Mouse (Mus musculus): ENCODE data around the gene Dnah1. TPM values are rescaled to one million over a fixed set of nuclear protein-coding genes. Genes with fewer than 3 reads are reported as not detected.
A peak's percentile ranks its signal among the peaks of the same experiment; 100 is the strongest.

Gene Dnah1
- 0.40 and 1.5 TPM in 2 replicates for polyA plus RNA-seq (2011; ENCODE audit: insufficient read length, low read depth, missing spikeins)

DNA sequence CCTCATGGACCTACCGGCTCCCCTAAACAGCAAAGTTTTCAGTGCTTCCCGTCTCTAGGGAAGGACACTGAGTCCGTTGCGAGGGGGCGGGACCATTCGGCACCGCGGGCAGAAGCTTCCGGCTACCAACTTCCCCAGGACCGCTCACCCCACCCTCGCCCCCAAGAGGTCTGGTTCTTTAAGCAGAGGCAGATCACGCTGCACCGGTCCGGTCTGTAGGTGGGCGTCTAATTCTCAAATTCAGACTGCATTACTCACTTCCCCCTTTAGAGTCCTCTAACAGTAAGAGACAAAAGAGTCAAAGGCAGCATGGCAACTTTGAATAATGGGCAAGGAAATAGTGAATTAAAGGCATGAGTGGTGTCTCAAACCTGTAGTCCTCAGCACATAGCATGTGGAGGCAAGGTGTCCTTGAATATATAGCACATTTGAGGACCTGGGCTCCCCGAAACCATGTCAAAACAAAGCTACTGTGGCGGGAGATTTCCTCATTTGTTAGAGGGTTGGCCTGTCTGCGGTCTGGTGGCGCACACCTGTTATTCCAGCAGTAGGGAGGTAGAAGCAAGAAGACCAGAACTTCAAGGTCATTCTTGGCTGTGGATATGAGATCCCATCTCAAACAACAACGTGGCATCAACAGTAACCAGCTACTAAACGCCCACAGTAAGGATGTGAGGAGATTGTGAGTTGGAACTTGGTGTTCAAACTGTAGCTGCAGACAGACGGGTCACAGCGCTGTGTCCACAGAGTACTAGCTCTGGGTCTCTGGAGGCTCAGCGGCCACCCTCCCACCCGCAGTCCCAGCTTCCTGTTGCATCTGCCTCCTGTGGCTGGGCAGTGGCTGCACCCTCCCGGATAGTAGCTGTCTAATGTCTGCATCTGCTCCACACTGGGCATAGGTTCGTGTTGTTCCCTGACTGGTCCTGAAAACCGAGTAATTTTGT lies at the start of gene Dnah1:
TSS of gene Dnah1 (minus strand) at position 48 of the 944 bp plus-strand sequence.
- TF ChIP-seq POLR2A (IDR thresholded peaks at IDR 0.05; ENCODE audit: low read depth, low read length) (peak; percentile 51), CTCF (IDR thresholded peaks at IDR 0.05; ENCODE audit: borderline replicate concordance, insufficient read depth, low read length) (no peak)
- H3K4me3 ChIP-seq (ENCODE audit: insufficient read depth, low read length), result peak within 1 kb of the TSS; percentile 29
- no peak within 1 kb of the TSS for H3K27ac ChIP-seq (ENCODE audit: insufficient read depth, low read length)
- no peaks in the 10 kb centered on the region for H3K4me1 ChIP-seq (ENCODE audit: control insufficient read depth, insufficient read depth, low read length)

DNA sequence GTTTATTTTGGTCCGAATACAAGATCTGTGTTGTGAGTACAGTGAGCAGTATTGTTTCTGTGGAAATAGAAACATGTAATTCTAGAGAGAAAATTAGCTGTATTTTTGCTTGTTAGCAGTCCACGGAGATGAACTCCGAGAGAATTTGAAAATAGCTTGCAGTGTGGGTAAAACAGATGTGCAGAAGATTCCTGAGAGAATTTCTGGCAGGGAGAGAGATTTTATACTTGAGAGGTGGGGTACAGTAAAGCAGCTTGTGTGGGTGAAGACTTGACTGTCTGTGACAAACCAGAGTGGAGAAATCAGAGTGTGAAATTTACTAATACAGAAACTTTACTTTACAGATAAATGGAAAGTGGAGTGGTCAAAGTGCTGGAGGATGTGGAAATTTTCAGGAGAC lies 45.7 kb upstream of the Dnah1 start:
- TF ChIP-seq CTCF (IDR thresholded peaks at IDR 0.05; ENCODE audit: borderline replicate concordance, insufficient read depth, low read length) (no peak), POLR2A (IDR thresholded peaks at IDR 0.05; ENCODE audit: low read depth, low read length) (no peak)
- H3K4me1 ChIP-seq (ENCODE audit: control insufficient read depth, insufficient read depth, low read length), result no peaks in the 10 kb centered on the region
- no peak overlapping the region for H3K27ac ChIP-seq (ENCODE audit: insufficient read depth, low read length)
- H3K4me3 ChIP-seq (ENCODE audit: insufficient read depth, low read length), result no peak overlapping the region

DNA sequence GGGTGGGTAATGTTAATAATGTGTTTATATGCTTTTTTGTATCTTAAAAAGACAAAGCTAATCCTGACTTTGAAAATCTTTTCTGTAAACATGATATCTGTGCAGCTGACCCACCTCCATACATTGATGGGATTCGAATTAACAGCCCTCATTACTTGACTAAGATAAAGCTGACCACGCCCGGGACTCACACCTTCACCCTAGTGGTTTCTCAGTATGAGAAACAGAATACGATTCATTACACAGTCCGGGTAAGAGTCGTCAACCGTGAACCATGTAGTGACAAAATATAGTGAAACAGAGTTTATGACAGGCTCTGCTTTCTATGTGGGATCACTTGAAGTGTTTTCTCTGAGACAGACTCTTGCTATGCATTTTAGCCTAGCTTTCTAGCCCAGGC lies 44.3 kb upstream of the Dnah1 start:
- Histone ChIP-seq H3K4me1 (ENCODE audit: control insufficient read depth, insufficient read depth, low read length) (no peaks in the 10 kb centered on the region), H3K4me3 (ENCODE audit: insufficient read depth, low read length) (no peak overlapping the region), H3K27ac (ENCODE audit: insufficient read depth, low read length) (no peak overlapping the region)
- TF ChIP-seq POLR2A (IDR thresholded peaks at IDR 0.05; ENCODE audit: low read depth, low read length) (no peak), CTCF (IDR thresholded peaks at IDR 0.05; ENCODE audit: borderline replicate concordance, insufficient read depth, low read length) (no peak)

DNA sequence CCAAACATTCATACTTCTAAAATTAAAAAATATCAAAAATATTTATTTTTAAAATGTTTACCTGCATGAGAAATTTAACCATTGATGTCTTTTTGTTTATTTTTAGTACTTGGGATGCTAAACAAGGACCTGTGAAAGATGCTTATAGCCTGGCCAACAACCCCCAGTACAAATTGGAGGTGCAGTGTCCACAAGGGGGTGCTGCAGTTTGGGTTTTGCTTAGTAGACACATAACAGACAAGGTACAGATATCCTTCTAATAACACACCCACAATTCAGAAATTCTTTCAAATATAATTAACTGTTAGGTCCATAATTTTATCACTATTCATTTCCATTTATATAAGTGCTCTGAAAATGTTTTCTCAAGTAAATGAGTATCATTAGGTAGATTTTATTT lies 41.7 kb upstream of the Dnah1 start:
- no peak for TF ChIP-seq POLR2A (IDR thresholded peaks at IDR 0.05; ENCODE audit: low read depth, low read length)
- TF ChIP-seq CTCF (IDR thresholded peaks at IDR 0.05; ENCODE audit: borderline replicate concordance, insufficient read depth, low read length), result peak; percentile 18; the same call in 1 of the 2 replicates
- Histone ChIP-seq H3K27ac (ENCODE audit: insufficient read depth, low read length) (no peak overlapping the region), H3K4me3 (ENCODE audit: insufficient read depth, low read length) (no peak overlapping the region), H3K4me1 (ENCODE audit: control insufficient read depth, insufficient read depth, low read length) (no peaks in the 10 kb centered on the region)

DNA sequence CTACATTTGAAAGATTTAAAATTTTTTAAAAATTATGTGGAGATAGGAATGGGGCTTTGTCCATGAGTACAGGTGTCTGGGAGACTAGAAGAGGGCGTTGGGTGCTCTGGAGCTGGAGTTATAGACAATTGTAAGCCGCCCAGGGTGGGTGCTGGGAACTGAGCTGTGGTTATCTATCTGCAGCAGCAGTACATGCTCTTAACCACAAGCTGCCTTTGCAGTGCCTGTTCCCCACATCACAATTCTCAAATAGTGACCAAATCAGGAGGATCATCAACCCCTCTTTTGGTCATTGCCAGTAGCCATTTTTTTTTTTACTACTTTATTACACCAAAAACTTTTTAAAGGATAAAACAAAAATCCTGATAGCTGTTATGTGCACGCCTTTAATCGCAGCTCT lies 40.9 kb upstream of the Dnah1 start:
- TF ChIP-seq POLR2A (IDR thresholded peaks at IDR 0.05; ENCODE audit: low read depth, low read length) (no peak), CTCF (IDR thresholded peaks at IDR 0.05; ENCODE audit: borderline replicate concordance, insufficient read depth, low read length) (no peak)

DNA sequence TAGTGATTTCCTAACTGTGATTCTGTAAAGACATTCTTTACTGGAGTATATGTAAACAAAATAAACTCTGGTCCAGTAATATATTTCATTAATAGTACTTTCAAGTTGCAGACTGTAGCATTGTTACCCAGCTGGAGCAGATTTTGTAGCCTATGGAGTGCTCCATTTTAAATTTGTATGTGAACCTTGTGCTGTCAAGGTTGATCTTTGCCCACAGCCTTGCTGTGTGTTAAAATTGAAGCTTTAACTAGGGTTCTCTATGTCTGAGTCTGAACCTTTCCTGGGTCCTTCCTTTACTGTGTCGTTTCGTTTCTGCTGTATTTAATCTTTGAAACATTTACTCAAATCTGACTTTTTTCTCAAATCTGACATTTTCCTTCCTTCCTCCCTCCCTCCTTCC lies 38.5 kb upstream of the Dnah1 start:
- Histone ChIP-seq H3K4me1 (ENCODE audit: control insufficient read depth, insufficient read depth, low read length) (no peaks in the 10 kb centered on the region), H3K27ac (ENCODE audit: insufficient read depth, low read length) (no peak overlapping the region), H3K4me3 (ENCODE audit: insufficient read depth, low read length) (no peak overlapping the region)
- TF ChIP-seq CTCF (IDR thresholded peaks at IDR 0.05; ENCODE audit: borderline replicate concordance, insufficient read depth, low read length) (no peak), POLR2A (IDR thresholded peaks at IDR 0.05; ENCODE audit: low read depth, low read length) (no peak)

More for the DNA sequence above, 40.9 kb upstream of the Dnah1 start:
- H3K4me1 ChIP-seq (ENCODE audit: control insufficient read depth, insufficient read depth, low read length), result no peaks in the 10 kb centered on the region
- H3K4me3 ChIP-seq (ENCODE audit: insufficient read depth, low read length), result no peak overlapping the region
- no peak overlapping the region for H3K27ac ChIP-seq (ENCODE audit: insufficient read depth, low read length)

DNA sequence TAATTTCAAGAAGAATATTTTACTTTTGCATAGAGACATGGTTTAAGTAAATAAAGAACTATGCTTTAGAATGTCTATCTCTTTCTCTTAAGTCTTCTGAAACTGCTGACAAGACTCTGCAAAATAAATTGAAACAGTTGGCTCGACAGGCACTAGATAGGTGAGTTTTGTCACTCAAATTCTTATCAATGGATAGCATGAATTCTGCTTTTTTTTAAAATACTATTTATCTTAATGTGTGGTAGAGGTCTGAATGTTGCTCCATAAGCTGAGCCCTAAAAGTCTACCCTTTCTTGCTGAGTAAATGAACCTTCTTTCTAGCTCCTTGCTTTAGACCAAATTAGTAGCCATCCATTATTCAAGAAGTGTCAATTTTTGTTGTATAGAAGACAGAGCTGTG lies 21.7 kb upstream of the Dnah1 start:
- Histone ChIP-seq H3K4me1 (ENCODE audit: control insufficient read depth, insufficient read depth, low read length) (no peaks in the 10 kb centered on the region), H3K27ac (ENCODE audit: insufficient read depth, low read length) (no peak overlapping the region), H3K4me3 (ENCODE audit: insufficient read depth, low read length) (no peak overlapping the region)
- TF ChIP-seq CTCF (IDR thresholded peaks at IDR 0.05; ENCODE audit: borderline replicate concordance, insufficient read depth, low read length) (no peak), POLR2A (IDR thresholded peaks at IDR 0.05; ENCODE audit: low read depth, low read length) (no peak)

DNA sequence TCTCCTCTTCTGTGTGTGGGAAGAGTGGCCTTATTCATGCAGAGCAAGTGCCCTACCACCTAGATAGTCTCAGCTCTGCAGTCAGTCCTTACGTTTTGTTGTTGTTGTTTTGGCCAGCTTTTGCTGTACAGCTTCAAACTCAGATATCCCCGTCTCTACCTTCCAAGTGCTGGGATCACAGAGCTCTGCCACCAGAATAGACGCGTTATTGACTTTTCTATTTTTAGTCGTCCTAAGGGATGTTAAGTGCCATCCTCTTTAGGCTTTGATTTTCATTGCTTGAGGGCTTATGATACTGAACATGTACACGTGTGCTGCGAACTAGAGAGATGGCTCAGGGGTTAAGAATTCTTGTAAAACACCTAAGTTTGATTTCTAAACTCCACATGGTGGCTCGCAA lies 19.5 kb upstream of the Dnah1 start:
- Histone ChIP-seq H3K27ac (ENCODE audit: insufficient read depth, low read length) (no peak overlapping the region), H3K4me1 (ENCODE audit: control insufficient read depth, insufficient read depth, low read length) (no peaks in the 10 kb centered on the region), H3K4me3 (ENCODE audit: insufficient read depth, low read length) (no peak overlapping the region)
- TF ChIP-seq POLR2A (IDR thresholded peaks at IDR 0.05; ENCODE audit: low read depth, low read length) (no peak), CTCF (IDR thresholded peaks at IDR 0.05; ENCODE audit: borderline replicate concordance, insufficient read depth, low read length) (no peak)

DNA sequence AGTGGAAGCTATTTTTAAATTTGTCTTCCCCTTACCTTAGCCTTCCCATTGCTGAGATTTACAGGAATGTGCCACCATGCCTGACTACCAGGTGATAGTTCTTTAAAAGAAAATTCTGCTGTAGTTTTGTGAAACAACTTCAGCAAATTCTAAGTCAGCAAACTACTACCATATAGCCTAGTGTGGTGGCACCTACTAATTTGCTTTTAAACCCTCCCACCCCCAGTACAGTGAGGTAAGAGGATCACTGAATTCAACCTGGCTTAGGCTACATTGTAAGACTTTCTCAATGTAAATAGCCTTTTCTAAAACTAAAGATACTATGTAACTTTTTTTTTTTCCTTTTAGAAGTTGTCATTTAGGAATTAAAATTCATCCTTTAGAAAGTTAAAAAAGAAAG lies 14.3 kb upstream of the Dnah1 start:
- TF ChIP-seq CTCF (IDR thresholded peaks at IDR 0.05; ENCODE audit: borderline replicate concordance, insufficient read depth, low read length) (no peak), POLR2A (IDR thresholded peaks at IDR 0.05; ENCODE audit: low read depth, low read length) (no peak)
- Histone ChIP-seq H3K4me3 (ENCODE audit: insufficient read depth, low read length) (peak overlapping the region; percentile 71), H3K4me1 (ENCODE audit: control insufficient read depth, insufficient read depth, low read length) (no peaks in the 10 kb centered on the region), H3K27ac (ENCODE audit: insufficient read depth, low read length) (no peak overlapping the region)

DNA sequence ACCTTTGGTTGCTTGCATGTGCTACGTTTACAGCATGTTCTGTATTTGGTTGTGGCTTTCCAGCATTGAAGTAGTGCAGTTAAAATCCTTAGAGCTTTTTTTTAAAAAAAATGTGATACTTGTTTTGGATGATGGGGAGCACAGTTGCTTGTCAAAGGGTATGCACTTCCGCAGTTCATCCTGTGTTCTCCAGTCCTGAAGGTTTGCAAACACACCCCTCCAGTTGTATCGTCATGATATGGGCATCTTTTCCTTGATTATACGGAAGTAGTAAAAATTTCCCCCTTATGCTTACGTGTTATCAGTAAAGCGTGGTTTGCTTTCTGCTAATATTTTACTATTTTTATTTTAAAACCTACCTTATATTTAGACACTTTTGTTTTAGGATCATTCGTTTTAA lies 13.7 kb upstream of the Dnah1 start:
- no peak overlapping the region for H3K27ac ChIP-seq (ENCODE audit: insufficient read depth, low read length)
- H3K4me1 ChIP-seq (ENCODE audit: control insufficient read depth, insufficient read depth, low read length), result no peaks in the 10 kb centered on the region
- no peak for TF ChIP-seq CTCF (IDR thresholded peaks at IDR 0.05; ENCODE audit: borderline replicate concordance, insufficient read depth, low read length)
- TF ChIP-seq POLR2A (IDR thresholded peaks at IDR 0.05; ENCODE audit: low read depth, low read length), result no peak
- peak overlapping the region; percentile 71 for H3K4me3 ChIP-seq (ENCODE audit: insufficient read depth, low read length)

Measured in embryonic fibroblast, embryonic 13.5 days (primary cell).